Mouse (Mus musculus) lung, postnatal 14 days (tissue): ENCODE results near the gene Mpp2.
A peak's percentile ranks its signal among the peaks of the same experiment; 100 is the strongest.

Experiments used
- DNase-seq: peaks from one replicate; pipeline ENCODE4 v3.0.0; 2021

The Mpp2 gene

DNA sequence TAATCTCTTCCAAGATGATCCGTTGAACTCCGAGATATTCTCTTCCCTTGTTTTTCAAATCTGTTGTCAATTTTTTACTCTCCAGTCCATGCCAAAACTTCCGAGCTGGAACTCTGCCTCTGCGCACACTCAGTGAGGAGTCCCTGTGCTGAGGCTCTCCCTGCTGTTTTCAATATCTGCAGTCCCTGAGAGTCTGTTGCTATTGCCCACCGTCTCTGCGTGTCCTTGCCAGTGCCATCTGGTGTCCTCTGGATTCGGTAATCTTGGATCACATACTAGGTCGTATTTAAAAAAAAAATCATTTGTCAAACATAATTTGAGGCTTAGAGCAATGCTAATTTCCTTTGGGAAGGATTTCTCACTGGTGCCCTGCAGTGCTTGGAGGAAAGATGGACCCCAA is 53.4 kb downstream of the Mpp2 start:
- DNase-seq: no peak

DNA sequence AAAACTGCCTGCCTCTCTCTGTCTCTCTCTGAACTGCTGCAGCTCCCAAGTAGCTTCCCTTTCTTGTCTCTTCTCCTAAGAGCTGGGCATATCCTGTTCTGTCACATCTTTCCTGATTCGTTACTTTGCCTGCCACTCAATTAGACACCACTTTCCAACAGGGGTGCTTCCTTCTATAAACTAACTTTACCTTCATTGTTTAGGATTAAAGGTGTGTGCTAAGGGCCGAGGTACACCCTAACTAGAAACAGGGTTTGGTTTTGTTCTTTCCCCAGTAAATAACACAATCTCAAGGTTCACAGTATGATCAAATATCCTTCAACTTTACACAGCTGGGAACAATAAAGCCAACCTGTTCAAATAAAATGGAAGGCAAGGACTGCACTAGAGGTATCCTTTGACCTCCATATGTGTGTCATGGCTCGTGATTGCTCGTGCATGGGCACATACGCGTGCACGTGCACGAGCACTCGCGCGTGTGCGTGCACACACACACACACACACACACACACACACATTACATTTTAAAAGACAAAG is 55.2 kb downstream of the Mpp2 start:
- no peak for DNase-seq

DNA sequence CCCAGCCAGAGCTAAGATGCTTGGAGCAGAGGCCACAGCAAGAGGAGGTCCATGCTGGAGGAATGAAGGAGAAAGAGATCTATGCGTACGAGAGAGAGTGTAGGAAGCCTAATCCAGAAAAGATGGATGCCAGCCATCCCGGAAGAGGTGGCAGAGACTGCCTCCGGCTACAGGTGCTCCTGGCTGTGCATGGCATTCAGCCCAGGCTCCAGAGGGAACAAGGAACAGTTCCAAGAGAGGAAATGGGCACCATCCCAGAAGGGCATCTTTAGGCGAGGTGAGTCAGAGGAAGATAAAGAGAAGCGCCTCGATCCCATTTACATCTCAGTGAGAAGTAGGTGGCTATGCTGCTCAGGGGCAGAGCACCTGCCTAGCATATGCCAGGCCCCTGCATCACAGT is 57.2 kb downstream of the Mpp2 start:
- no peak for DNase-seq

DNA sequence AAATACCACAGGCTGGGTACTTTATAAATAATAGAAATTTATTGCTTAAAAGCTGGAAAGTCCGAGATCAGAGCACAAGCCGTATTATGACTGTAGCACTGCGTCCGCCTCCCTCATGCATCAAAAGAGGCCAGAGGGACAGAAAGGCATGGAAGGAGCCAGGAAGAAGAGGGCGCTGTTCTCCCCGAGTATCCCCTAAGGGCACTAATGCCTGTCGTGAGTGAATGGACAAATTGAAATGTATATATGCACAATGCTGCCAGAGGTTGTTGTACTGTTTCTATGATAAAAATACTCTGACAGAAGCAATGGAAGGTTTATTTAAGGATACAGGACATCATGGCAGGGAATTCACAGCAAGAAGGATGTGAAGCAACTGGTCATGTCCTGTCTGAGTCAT is 58.3 kb downstream of the Mpp2 start:
- no peak for DNase-seq

DNA sequence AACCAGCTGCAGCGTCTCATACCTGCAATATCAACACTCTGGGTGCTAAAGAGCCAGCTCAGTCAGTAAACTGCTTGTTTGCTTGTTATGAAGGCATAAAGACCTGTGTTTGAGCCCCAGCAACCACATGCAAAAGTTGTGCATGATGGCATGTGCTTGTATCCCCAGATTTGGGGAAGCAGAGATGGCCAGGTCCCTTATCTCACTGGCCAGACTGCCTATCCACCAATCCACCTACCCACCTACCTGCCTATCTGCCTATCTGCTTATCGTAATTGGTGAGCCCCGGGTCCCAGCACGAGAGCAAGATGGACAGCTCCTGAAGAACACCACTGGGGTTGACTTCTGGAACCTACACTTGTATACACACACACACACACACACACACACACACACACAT is 59.0 kb downstream of the Mpp2 start:
- no peak for DNase-seq

DNA sequence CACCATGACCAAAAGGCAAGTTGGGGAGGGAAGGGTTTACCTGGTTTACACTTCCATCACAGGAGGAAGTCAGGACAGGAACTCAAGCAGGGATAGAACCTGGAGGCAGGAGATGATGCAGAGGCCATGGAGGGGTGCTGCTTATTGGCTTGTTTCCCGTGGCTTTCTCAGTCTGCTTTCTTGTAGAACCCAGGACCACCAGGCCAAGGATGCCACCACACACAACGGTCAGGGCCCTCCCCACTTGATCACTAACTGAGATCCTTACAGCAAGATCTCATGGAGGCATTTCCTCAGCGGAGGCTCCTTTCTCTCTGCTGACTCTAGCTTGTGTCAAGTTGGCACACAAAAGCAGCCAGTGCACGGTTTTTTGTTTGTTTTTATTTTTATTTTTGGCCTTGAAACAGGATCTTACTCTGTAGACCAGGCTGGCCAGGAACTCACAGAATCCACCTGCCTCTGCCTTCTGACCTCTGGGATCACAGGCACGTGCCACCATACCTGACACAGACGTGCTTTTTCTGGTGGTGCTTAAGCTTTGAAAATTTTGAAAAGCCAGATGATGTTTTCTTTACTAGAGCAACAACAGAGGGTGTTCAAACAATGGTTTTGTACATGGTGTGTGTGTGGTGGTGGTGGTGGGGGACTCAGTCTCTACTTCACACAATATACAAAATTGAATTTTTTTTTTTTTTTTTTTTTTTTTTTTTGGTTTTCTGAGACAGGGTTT is 60.1 kb downstream of the Mpp2 start, which contains the start of gene Mpp3:
TSS of gene Mpp3 (minus strand) at position 375 of the 730 bp plus-strand sequence.
- DNase-seq: no peak

DNA sequence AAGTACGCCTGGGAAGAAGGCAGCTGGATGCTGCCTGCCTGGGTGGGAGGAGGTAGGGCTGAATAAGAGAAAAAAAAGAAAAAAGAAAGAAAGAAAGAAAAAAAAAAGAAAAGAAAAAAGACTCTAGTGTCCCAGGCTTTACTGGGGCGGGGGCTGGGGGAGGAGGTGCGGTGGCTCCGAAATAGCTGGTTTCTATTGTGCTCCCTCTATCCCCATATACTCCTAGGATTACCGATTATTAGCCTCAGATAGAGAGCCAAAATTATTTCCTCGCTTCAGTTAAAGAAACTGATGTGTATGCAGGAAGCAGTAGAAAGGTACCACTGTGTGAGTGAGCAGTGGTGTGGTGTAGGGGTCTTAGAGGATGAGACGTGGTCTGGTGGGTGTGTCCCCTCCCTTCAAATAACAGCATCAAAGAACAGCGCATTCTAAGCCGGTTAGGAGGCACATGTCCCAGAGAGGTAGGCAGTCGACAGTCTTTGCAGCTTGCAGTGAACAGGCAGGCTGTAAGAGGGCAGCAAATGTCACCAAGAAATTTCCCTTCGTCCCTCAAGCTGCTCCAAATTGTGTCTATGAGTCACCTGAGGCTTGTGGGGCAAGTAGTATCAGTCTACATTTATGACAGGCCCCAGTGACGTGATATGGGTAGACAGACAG is 60.8 kb downstream of the Mpp2 start:
- no peak for DNase-seq

DNA sequence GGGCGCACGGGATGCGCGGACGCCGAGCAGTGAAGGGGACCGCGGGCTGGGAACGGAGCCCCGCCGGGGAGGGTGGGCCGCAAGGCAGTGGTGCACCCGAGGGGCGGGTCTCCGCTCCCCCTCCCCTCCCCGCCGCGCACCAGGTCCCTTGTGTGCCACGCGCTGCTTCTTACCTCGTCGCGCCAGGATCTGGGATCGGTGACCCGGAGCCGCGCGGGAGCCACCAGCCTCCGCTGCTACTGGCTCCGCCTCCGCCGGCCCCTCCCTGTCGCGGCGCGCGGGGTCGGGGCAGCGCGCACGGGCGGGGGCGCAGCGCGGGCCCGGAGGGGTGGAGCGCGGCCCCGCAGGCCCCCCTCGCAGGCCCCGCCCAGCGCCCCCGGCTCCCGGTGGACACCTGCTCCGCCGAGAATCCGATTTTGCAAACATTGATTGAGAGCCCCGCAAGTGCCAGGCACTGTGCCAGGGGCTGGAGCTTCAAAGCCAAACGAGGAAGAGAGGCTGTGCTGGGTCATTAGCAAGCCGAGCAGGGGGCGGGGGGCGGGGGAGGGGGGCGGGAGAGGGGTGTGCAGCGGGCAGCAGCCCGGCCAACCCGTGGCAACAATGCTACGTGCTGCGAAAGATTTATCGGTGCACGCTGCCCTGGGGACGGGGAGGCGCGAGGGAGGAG is 61.5 kb downstream of the Mpp2 start:
- peak; percentile 69 for DNase-seq

DNA sequence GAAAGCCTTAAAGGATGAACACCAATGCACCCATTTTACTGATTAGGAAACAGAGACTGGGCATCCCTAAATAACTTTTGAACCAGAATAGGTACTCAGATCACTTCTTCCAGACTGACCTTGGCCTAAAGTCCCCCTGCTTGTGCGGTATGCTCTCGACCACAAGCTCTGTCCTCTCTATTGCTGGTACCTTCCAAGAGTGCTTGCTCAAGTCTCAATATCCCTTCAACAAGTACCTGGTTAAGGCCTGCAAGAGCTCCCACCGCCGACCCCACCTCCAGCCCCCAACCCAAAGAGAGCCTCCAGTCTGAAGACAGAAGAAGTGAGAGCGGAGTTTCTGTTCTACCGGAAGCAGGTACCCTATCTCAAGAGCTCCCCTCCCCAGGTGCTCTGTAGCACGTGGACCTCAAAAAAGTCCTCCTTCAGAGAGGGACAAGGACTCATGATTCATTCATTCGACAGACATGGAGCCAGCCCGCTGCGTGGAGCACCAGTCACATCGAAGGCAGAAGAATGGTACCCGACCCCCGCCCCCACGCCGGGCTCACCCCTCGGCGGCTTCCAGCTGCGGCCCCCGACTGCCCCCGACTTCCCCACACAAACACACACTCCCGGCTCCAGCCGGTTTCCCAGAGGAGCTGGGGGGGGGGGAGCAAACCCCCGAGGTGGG is 62.2 kb downstream of the Mpp2 start:
- no peak for DNase-seq

DNA sequence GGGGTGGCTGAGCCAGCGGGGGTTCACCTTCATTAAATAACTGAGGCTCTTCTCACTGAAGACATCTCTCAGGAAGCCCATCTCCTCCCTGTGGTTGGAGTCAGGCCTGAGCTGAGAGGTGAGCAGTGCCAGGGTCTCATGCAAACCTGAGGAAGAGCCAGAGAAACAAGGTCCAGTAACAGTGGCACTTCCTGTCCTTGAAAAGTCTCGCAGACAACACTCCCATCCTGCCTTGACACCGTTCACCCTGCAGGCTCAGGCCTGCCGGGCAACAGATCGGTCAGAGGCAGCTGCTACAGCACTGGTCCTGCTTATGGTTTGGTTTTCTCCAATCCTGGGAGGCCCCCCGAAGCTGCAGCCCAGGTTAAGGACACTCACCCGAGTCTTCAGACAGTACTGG is 63.0 kb downstream of the Mpp2 start:
- no peak for DNase-seq

DNA sequence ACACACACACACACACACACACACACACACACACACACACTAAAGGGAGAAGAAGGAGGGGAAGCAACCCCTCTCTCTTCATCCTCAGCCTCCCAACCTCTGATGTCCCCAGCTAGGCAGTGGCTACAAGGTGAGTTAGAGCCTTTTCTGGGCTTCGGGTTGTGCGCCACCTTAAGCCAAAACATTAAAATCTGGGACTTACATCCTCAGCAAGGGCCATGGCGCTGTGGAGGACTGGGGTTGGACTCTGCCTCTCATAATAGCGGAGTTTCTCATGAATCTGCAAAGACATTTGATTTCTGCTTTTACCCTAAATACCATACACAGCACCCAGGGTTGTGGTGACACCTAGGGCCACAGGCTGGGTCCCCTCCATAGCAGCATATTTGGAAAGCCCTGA is 63.4 kb downstream of the Mpp2 start:
- no peak for DNase-seq

DNA sequence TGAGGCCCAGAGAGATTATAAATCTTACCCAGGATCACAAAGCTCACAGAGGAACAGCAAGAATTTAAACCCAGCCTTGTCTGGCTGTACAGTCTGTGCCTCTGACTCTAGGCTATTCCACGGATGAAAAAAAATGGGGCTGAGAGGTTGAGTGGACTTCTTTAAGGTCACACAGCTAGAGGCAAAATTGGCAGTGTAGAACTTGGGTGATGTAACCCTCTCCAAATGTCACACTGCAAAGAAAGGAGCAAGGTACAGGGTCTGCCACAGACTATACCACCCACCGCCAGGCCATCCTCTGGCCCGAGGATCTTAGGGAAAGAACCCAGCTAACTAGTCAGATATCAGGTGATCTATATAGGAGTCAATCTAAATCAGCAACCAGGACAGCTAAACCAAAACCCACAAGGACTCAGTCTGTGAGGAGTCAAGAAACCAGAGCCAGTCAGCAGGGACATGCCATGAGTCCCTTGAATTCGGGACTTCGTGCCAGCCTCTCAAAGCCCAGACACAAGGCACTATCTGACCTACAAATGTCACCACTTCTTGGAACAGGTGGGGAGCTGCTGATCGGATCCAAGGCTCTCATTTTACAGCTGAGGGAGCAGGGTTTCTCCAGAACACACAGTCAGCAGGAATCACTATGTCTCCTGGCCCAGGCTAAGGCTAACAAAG is 64.1 kb downstream of the Mpp2 start:
- DNase-seq: no peak

DNA sequence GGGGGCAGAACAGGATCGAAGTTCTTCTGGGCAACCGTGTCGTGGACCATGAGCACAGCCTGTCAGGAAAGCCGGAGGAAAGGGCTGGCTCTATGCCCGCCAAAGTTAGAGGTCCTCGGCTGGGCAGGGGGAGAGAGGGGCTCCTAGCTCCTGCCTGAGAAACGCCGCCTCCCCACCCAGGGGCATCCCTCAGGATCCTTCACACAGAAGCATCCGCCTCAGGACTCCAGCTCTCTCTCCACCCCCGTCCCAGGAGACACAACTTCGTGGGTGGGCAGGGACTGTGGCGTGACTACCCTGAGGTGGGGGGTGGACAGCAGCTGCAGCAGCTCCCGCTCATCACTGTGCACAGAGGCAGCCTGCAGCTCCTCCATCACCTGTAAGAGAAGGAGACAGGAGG is 64.9 kb downstream of the Mpp2 start:
- no peak for DNase-seq

DNA sequence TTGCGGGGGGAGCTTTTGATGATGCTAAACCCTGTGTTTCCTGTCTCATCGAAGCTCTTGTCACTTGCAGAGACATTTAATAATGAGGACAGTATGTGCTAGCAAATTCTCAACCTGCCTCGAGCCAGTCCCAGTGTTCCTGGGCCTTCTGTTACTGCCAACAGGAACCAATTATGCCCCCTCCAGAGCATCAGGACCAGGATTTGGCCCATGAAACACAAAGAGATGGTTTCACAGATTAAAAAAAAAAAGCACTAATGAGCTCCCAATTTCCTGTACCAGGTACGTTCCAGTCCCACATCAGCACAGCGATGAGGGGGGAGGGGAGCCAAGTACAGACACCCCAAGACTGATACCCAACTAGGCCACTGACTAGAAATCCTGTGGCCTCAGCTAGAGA is 67.1 kb downstream of the Mpp2 start:
- DNase-seq: no peak

DNA sequence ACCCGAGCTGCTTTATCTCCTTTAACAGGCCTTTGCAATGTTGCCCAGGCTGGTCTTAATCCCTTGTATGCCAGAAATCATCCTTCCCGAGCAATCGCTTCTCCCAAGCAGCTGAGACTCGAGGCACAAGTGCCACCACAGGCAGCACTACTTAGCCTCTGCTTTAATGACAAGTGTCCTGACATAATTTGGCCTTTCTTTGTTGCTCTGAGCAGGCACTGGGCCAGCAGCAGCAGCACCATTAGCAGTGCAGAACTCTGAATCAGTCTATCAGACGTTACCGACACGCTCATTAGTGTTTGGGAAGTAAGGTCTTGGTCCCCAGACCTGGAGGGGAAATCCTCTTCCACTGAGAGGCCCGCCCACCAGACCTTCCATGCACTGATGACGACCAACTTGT is 68.6 kb downstream of the Mpp2 start:
- DNase-seq: no peak

DNA sequence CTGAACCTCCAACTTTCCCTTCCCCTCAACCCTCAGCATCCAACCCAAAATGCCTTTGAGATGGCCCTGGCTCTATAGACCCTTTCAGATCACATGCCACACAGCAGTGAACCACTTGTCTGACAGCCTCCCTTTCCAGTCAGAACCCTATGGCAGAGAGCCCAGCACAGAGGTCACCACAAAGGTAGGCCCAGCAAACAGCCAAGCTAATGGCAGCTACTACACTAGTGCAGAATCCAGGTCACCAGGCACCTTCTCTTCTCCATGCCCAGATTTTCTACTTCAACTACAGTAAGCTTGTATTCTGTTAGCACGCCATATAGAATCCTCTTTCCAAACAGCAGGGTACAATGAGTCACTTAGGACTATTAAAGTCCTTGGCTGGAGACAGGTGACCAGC is 72.2 kb downstream of the Mpp2 start:
- DNase-seq: no peak

DNA sequence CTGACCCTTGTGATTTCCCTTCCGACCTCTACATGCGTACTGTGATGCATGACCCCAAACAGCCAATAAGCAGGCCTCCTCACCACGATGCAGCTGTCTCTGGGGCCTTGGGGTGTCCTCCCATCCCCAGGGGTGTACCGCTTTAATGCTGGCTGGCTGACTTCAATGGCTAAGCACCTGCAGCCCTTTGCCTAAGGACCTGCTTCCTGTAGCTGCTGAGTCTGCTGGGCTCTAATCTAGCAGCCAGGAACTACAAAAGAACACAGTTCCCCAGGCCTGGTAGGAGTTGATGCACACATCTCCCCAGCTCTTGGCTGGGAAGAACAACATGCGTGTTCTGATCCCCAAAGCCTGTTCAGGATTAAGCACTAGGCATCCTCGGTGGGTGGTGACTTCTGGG is 72.8 kb downstream of the Mpp2 start:
- DNase-seq: no peak

DNA sequence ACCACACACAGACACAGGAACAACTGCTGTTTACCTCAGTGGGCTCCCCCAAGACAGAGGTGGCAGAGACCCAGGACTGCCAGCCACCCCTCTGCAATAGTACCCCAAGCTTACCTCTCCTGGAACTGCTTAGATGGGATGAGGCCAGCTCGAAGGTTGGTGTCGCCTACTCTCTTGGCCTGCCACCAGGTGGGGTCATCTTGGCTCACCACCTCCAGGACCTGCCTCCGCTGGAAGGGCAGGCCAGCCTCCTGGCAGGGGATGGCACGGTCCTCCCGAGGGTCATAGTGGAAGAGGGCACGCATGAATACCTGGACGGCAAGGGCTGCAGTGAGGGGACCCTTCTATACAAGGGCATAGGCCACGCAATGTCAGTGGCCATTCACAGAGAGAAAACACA is 75.1 kb downstream of the Mpp2 start:
- no peak for DNase-seq

DNA sequence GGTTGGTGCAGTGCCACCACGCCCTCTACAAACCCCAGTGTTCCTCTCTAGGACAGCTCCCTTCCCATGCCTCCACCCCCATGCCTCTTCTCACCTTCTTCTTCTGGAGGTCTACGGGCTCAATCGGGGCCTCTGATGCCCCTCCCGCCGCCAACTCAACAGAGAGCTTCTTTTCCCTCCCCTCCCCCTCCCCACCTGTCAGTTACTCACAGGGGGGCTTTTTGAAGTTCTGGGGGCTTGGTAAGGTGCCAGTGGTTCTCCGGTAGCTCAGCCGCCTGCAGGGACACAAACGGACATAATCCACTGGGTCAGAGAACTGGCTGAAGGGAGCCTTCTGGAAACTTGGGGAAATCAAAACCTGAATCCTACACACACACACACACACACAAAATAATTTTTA is 76.8 kb downstream of the Mpp2 start:
- DNase-seq: no peak

DNA sequence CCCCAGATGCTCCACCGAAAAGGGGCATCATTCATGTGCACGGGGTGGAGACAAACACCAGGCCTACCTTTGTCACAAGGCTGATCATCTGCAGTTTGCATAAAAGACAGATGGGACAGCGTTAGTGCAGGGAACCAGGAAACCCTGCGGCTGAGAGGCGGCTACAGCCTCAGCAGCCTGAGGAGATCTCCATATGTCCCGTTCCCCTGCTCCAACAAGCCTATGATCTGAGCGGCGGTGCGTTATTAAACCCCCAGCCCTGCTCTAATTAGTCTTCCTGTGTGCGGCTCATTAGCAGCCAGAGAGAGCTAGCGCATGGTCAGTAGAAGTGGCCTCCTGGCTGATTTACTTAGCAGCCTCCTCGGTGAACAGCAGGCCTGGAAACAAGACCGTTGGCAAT is 78.2 kb downstream of the Mpp2 start:
- DNase-seq: no peak

DNA sequence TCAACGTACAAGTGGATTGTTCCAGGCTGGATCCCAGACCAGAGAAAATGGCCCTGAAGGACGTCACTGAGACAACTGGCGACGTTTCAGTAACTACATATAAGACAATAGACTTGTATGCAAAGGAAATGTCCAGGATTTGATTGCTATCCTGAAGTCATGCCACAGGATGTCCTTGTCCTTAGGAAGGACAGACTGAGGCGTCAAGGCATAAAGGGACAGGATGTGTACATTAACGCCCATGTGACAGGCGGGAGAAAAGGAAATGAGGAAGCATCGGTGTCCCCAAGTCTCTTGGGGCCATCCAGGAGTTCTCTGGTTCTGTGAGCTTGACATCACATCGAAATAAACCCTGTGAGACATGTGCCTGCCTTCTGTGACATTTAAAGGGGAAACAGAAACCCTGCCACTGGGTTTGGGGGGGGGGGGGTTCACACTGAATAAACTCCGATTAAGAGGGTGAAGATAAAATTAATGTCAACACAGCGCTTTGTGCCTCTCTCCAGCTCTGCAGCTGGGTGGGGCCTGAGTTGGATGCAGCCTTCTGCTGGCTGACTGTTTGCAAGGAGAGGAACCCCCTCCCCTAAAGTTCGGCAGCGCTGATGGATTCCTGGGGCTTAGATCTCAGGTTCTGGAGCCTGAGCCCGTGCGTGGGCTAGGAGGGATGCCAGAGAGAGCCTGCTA is 79.2 kb downstream of the Mpp2 start:
- peak; percentile 35 for DNase-seq

DNA sequence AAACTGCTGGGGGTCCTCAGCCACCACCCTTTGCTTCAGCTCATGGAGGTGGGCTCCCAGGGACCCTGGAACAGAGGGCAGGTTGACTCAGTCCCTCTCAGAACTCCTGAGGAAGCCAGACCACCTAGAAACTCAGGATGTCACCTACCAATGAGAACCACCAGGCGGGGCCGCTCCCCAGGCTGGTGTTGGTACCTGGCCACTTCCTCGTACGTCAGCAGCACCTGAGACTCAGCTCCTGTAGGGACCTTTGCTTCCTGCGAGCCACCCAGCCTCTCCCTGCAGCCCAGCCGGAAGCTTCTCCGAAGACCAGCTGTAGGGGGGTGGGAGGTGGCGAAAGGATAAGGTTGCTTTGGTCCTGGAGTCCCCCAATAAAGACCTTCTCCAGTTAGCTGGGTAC is 79.9 kb downstream of the Mpp2 start:
- DNase-seq: no peak
